Mouse (Mus musculus): ENCODE measurements at regions not wholly inside any gene's neighbourhood (a gene's known extent, or its start where the extent isn't known, plus 50 kb on each side); places are given as distances from the start of the nearest gene placed in this dataset.

- H3K27me3 ChIP-seq (ENCODE audit: control insufficient read depth, insufficient read depth, low read length), result no peaks in the 10 kb centered on the region
- no peak overlapping the region for H3K4me3 ChIP-seq (ENCODE audit: control insufficient read depth, low read depth, low read length)
- H3K36me3 ChIP-seq (ENCODE audit: control insufficient read depth, insufficient read depth, low read length), result no peaks in the 10 kb centered on the region
- H3K4me1 ChIP-seq (ENCODE audit: control insufficient read depth, insufficient read depth, low read length), result no peaks in the 10 kb centered on the region
- no peak for TF ChIP-seq CTCF (IDR thresholded peaks at IDR 0.05; ENCODE audit: control insufficient read depth, insufficient read depth, insufficient replicate concordance, low read depth, low read length)
- TF ChIP-seq POLR2A (IDR thresholded peaks at IDR 0.05; ENCODE audit: control insufficient read depth, low read depth, low read length), result no peak
- H3K27ac ChIP-seq (ENCODE audit: control insufficient read depth, insufficient read depth, low read depth, low read length), result no peak overlapping the region
Measured at GRCm38 (mm10) chr16:29733847-29734246, 154.7 kb downstream of the Opa1 start.

GRCm38 (mm10) chr16:29734324-29734723 lies 155.2 kb downstream of the Opa1 start:
- Histone ChIP-seq H3K4me1 (ENCODE audit: control insufficient read depth, insufficient read depth, low read length) (no peaks in the 10 kb centered on the region), H3K27me3 (ENCODE audit: control insufficient read depth, insufficient read depth, low read length) (no peaks in the 10 kb centered on the region), H3K36me3 (ENCODE audit: control insufficient read depth, insufficient read depth, low read length) (no peaks in the 10 kb centered on the region), H3K4me3 (ENCODE audit: control insufficient read depth, low read depth, low read length) (no peak overlapping the region), H3K27ac (ENCODE audit: control insufficient read depth, insufficient read depth, low read depth, low read length) (no peak overlapping the region)
- TF ChIP-seq POLR2A (IDR thresholded peaks at IDR 0.05; ENCODE audit: control insufficient read depth, low read depth, low read length) (no peak), CTCF (IDR thresholded peaks at IDR 0.05; ENCODE audit: control insufficient read depth, insufficient read depth, insufficient replicate concordance, low read depth, low read length) (no peak)

DNA sequence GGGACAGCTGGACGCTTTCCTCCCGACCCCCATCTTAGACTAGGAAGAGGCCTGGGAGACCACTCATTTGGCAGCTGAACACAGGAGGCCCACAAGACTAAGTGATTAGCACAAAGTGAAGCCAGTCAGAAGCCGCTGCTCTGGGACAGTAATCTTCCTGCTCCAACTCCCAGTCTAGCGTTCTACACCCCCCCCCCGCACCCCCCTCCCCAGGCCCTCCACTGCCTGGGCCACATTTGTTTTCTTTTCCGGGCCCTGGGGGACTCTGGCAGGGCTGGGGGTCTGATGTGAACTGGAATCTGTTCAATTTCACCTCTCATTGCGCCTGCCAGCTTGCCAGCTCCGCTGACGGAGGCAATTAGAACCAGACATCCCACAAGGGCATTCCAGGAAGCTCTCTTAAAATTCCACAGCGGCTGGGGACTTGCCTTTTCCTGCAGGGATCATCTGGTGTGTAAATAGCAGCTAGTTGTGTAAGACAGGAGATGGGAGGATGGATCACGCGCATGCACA lies 155.7 kb downstream of the Opa1 start:
- Histone ChIP-seq H3K4me1 (ENCODE audit: control insufficient read depth, insufficient read depth, low read length) (no peaks in the 10 kb centered on the region), H3K4me3 (ENCODE audit: control insufficient read depth, low read depth, low read length) (no peak overlapping the region), H3K27ac (ENCODE audit: control insufficient read depth, insufficient read depth, low read depth, low read length) (no peak overlapping the region), H3K36me3 (ENCODE audit: control insufficient read depth, insufficient read depth, low read length) (no peaks in the 10 kb centered on the region), H3K27me3 (ENCODE audit: control insufficient read depth, insufficient read depth, low read length) (no peaks in the 10 kb centered on the region)
- TF ChIP-seq CTCF (IDR thresholded peaks at IDR 0.05; ENCODE audit: control insufficient read depth, insufficient read depth, insufficient replicate concordance, low read depth, low read length), result no peak
- TF ChIP-seq POLR2A (IDR thresholded peaks at IDR 0.05; ENCODE audit: control insufficient read depth, low read depth, low read length), result no peak

- H3K4me1 ChIP-seq (ENCODE audit: control insufficient read depth, insufficient read depth, low read length), result no peaks in the 10 kb centered on the region
- no peak for TF ChIP-seq CTCF (IDR thresholded peaks at IDR 0.05; ENCODE audit: control insufficient read depth, insufficient read depth, insufficient replicate concordance, low read depth, low read length)
- no peak for TF ChIP-seq POLR2A (IDR thresholded peaks at IDR 0.05; ENCODE audit: control insufficient read depth, low read depth, low read length)
- no peak overlapping the region for H3K27ac ChIP-seq (ENCODE audit: control insufficient read depth, insufficient read depth, low read depth, low read length)
- H3K36me3 ChIP-seq (ENCODE audit: control insufficient read depth, insufficient read depth, low read length), result no peaks in the 10 kb centered on the region
- H3K27me3 ChIP-seq (ENCODE audit: control insufficient read depth, insufficient read depth, low read length), result no peaks in the 10 kb centered on the region
- H3K4me3 ChIP-seq (ENCODE audit: control insufficient read depth, low read depth, low read length), result no peak overlapping the region
Measured at GRCm38 (mm10) chr16:29735371-29736008, 156.4 kb downstream of the Opa1 start.

GRCm38 (mm10) chr16:29736211-29736610 lies 157.1 kb downstream of the Opa1 start:
- no peaks in the 10 kb centered on the region for H3K36me3 ChIP-seq (ENCODE audit: control insufficient read depth, insufficient read depth, low read length)
- TF ChIP-seq CTCF (IDR thresholded peaks at IDR 0.05; ENCODE audit: control insufficient read depth, insufficient read depth, insufficient replicate concordance, low read depth, low read length), result no peak
- TF ChIP-seq POLR2A (IDR thresholded peaks at IDR 0.05; ENCODE audit: control insufficient read depth, low read depth, low read length), result no peak
- no peak overlapping the region for H3K27ac ChIP-seq (ENCODE audit: control insufficient read depth, insufficient read depth, low read depth, low read length)
- no peaks in the 10 kb centered on the region for H3K27me3 ChIP-seq (ENCODE audit: control insufficient read depth, insufficient read depth, low read length)
- H3K4me1 ChIP-seq (ENCODE audit: control insufficient read depth, insufficient read depth, low read length), result no peaks in the 10 kb centered on the region
- no peak overlapping the region for H3K4me3 ChIP-seq (ENCODE audit: control insufficient read depth, low read depth, low read length)

GRCm38 (mm10) chr16:29738075-29738474 lies 158.9 kb downstream of the Opa1 start:
- TF ChIP-seq CTCF (IDR thresholded peaks at IDR 0.05; ENCODE audit: control insufficient read depth, insufficient read depth, insufficient replicate concordance, low read depth, low read length), result no peak
- no peak for TF ChIP-seq POLR2A (IDR thresholded peaks at IDR 0.05; ENCODE audit: control insufficient read depth, low read depth, low read length)
- no peak overlapping the region for H3K4me3 ChIP-seq (ENCODE audit: control insufficient read depth, low read depth, low read length)
- H3K27me3 ChIP-seq (ENCODE audit: control insufficient read depth, insufficient read depth, low read length), result no peaks in the 10 kb centered on the region

GRCm38 (mm10) chr16:29742497-29743230 lies 163.5 kb downstream of the Opa1 start:
- Histone ChIP-seq H3K36me3 (ENCODE audit: control insufficient read depth, insufficient read depth, low read length) (no peaks in the 10 kb centered on the region), H3K4me1 (ENCODE audit: control insufficient read depth, insufficient read depth, low read length) (no peaks in the 10 kb centered on the region), H3K4me3 (ENCODE audit: control insufficient read depth, low read depth, low read length) (no peak overlapping the region), H3K27ac (ENCODE audit: control insufficient read depth, insufficient read depth, low read depth, low read length) (no peak overlapping the region), H3K27me3 (ENCODE audit: control insufficient read depth, insufficient read depth, low read length) (no peaks in the 10 kb centered on the region)
- no peak for TF ChIP-seq POLR2A (IDR thresholded peaks at IDR 0.05; ENCODE audit: control insufficient read depth, low read depth, low read length)
- no peak for TF ChIP-seq CTCF (IDR thresholded peaks at IDR 0.05; ENCODE audit: control insufficient read depth, insufficient read depth, insufficient replicate concordance, low read depth, low read length)

More at GRCm38 (mm10) chr16:29738075-29738474, 158.9 kb downstream of the Opa1 start:
- no peaks in the 10 kb centered on the region for H3K36me3 ChIP-seq (ENCODE audit: control insufficient read depth, insufficient read depth, low read length)
- H3K4me1 ChIP-seq (ENCODE audit: control insufficient read depth, insufficient read depth, low read length), result no peaks in the 10 kb centered on the region
- no peak overlapping the region for H3K27ac ChIP-seq (ENCODE audit: control insufficient read depth, insufficient read depth, low read depth, low read length)
